Mouse (Mus musculus) olfactory bulb, adult 2 months (tissue): ENCODE results near the gene Zfp62.

ENCODE experiments used
- CTCF ChIP-seq: fragments of 200-500 bp; IDR thresholded peaks from 2 replicates; pipeline ENCODE4 v1.5.1; 2012; ENCODE audit warnings: low read depth, mild to moderate bottlenecking, low read length, moderate library complexity; ENCODE audit not compliant: insufficient read depth
- POLR2A ChIP-seq: fragments of 200-500 bp; IDR thresholded peaks from 2 replicates; pipeline ENCODE4 v1.6.1; 2012; ENCODE audit warnings: mild to moderate bottlenecking, low read depth, low read length, moderate library complexity; ENCODE audit not compliant: insufficient read depth

DNA sequence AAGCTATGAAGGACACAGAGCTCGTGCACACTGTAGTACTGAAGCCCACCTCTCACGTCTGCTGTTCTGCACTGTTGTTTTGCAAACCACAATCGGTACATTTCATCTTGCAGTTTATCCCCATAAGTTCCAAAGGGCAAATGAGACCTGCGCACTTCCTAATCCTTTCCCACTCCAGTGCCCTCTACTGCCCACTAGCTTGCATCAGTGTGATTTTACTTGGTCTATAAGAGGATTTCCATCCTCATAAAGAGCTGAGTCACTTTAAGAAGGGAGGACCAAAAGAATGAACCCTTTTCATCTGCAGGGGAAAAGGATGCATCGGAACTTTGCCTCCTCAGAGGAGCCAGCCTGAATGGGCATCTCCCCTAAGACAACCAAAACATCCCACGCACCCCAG, 16.6 kb upstream of the Zfp62 start:
- TF ChIP-seq POLR2A (no peak), CTCF (no peak)
